Mouse (Mus musculus) spleen, adult 2 months (tissue): ENCODE data around the gene Cldn3.

Experiments
- CTCF ChIP-seq: fragments of 200-500 bp; IDR thresholded peaks from 2 replicates; pipeline ENCODE4 v1.5.1; 2011; ENCODE audit warnings: mild to moderate bottlenecking, inconsistent platforms; ENCODE audit not compliant: insufficient read depth, insufficient read length, insufficient replicate concordance; ENCODE audit errors: extremely low read depth
- POLR2A ChIP-seq: fragments of 200-500 bp; IDR thresholded peaks from 2 replicates; pipeline ENCODE4 v1.6.1; 2011; ENCODE audit warnings: low read depth, low read length, inconsistent platforms

GRCm38 (mm10) chr5:135034593-135034992, 48.6 kb downstream of the Cldn3 start:
- TF ChIP-seq CTCF (0 out of 2 replicates have a peak, but pooled peaks have one; percentile 10), POLR2A (no peak)
